Mouse (Mus musculus) liver, adult 2 months (tissue): Measurements from ENCODE around the gene Hrh2.

Experiments used
- CTCF ChIP-seq: fragments of 200-500 bp; IDR thresholded peaks from 2 replicates; pipeline ENCODE4 v1.5.1; 2011; ENCODE audit warnings: low read depth, low read length, control low read depth
- POLR2A ChIP-seq: fragments of 200-500 bp; IDR thresholded peaks from 2 replicates; pipeline ENCODE4 v1.6.1; 2011; ENCODE audit warnings: low read length, control low read depth; ENCODE audit not compliant: insufficient read depth; ENCODE audit errors: extremely low read depth

DNA sequence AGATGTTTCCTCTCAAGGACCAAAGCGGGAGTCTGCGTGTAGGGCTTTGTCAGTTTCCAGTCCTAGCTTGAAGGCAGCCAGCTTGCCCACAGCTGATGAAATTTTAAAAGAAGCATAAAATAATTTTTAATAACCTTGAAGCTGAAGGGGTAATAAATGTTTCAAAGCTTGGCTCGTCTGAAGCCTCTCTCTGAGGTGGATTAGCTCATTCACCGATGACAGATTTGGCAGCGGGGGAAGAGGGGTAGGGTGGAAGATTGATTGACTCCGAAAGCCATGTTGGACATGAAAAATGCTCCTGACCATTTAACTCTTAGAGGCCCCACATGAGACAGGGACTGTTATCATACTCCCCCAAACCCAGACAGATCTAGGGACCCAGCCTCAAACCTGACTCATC is 71.7 kb downstream of the Hrh2 start:
- TF ChIP-seq CTCF = no peak
- TF ChIP-seq POLR2A = no peak
